Comparison of ENCODE assay signal across 13 mouse cellular contexts in genomic region chr7:126628111-126628510, GRCm38 (mm10). TPM values are rescaled to one million over a fixed set of nuclear protein-coding genes. Genes with fewer than 3 reads are reported as not detected.
DNase-seq lines count a peak whose midpoint lies in the region; ATAC-seq lines count a peak whose summit lies in the region.
"Had no signal": no experiment of that assay in that cellular context is flagged by ENCODE, and none has a peak within 500 bp of the region (broad histone marks: within the 10 kb centered on the region; RNA-seq: fewer than 3 reads in every experiment).

No protein-coding gene starts in this region.

- no peak overlapping the region for H3K27ac ChIP-seq in heart, embryonic 12.5 days (ENCODE audit: poor library complexity, severe bottlenecking)
- peak overlapping the region; percentile 62 for H3K27ac ChIP-seq in embryonic facial prominence, embryonic 14.5 days (replicated peaks; ENCODE audit: low read depth, low read length)
- H3K27ac ChIP-seq in forebrain, embryonic 16.5 days (ENCODE audit: low read length), result no peak overlapping the region
- H3K27ac ChIP-seq: hindbrain, embryonic 12.5 days; liver, embryonic 15.5 days; stomach, embryonic 15.5 days had no signal

- H3K4me3 ChIP-seq in heart, embryonic 12.5 days, result no peak overlapping the region
- no peak overlapping the region for H3K4me3 ChIP-seq in embryonic facial prominence, embryonic 14.5 days (ENCODE audit: low read depth, low read length)
- no peak overlapping the region for H3K4me3 ChIP-seq in forebrain, embryonic 16.5 days (replicated peaks; ENCODE audit: low read length)
- H3K4me3 ChIP-seq: hindbrain, embryonic 12.5 days; liver, embryonic 15.5 days; stomach, embryonic 15.5 days had no signal

- no peaks in the 10 kb centered on the region for H3K9me3 ChIP-seq in heart, embryonic 12.5 days (replicated peaks)
- H3K9me3 ChIP-seq in embryonic facial prominence, embryonic 14.5 days (ENCODE audit: control insufficient read depth, low read length), result no peaks in the 10 kb centered on the region
- H3K9me3 ChIP-seq in forebrain, embryonic 16.5 days (ENCODE audit: control insufficient read depth, low read length), result no peaks in the 10 kb centered on the region
- H3K9me3 ChIP-seq: hindbrain, embryonic 12.5 days; liver, embryonic 15.5 days; stomach, embryonic 15.5 days had no signal

- no peaks in the 10 kb centered on the region for H3K36me3 ChIP-seq in heart, embryonic 12.5 days
- H3K36me3 ChIP-seq in embryonic facial prominence, embryonic 14.5 days (ENCODE audit: control insufficient read depth, insufficient read depth, low read length), result no peaks in the 10 kb centered on the region
- no peaks in the 10 kb centered on the region for H3K36me3 ChIP-seq in forebrain, embryonic 16.5 days (ENCODE audit: control insufficient read depth, insufficient read depth)
- H3K36me3 ChIP-seq: hindbrain, embryonic 12.5 days; liver, embryonic 15.5 days; stomach, embryonic 15.5 days had no signal

- DNase-seq in heart, postnatal 14 days, result no peak
- DNase-seq in lung, adult 18-20 months, result peak; percentile 25 to 40
- DNase-seq in lung, postnatal 25 days (ENCODE audit: low spot score), result no peak
- peak; percentile 41 for DNase-seq in embryonic facial prominence, embryonic 14.5 days (ENCODE audit: low spot score)
- DNase-seq in lung, postnatal 36 days, result peak; percentile 30
- DNase-seq in left cerebral cortex, postnatal 4 days, result no peak

- H3K4me2 ChIP-seq in heart, embryonic 12.5 days, result no peak overlapping the region
- H3K4me2 ChIP-seq in embryonic facial prominence, embryonic 14.5 days (ENCODE audit: low read depth, low read length), result no peak overlapping the region
- no peak overlapping the region for H3K4me2 ChIP-seq in forebrain, embryonic 16.5 days (ENCODE audit: low read length)
- H3K4me2 ChIP-seq: hindbrain, embryonic 12.5 days; liver, embryonic 15.5 days; stomach, embryonic 15.5 days had no signal

- intact Hi-C loops in heart, postnatal 14 days (cut with DNase I), result no loop called here
- intact Hi-C loops in left cerebral cortex, postnatal 4 days (cut with DNase I), result no loop called here

- H3K9ac ChIP-seq in heart, embryonic 12.5 days, result 0 out of 2 replicates have a peak overlapping the region, but pooled peaks have one; percentile 35
- H3K9ac ChIP-seq in embryonic facial prominence, embryonic 14.5 days (ENCODE audit: low read depth, low read length), result peak overlapping the region; percentile 43; the same call in 1 of the 2 replicates
- H3K9ac ChIP-seq in forebrain, embryonic 16.5 days (replicated peaks; ENCODE audit: low read depth, low read length), result no peak overlapping the region
- H3K9ac ChIP-seq: hindbrain, embryonic 12.5 days; liver, embryonic 15.5 days; stomach, embryonic 15.5 days had no signal

- H3K27me3 ChIP-seq in heart, embryonic 12.5 days (replicated peaks), result no peaks in the 10 kb centered on the region
- no peaks in the 10 kb centered on the region for H3K27me3 ChIP-seq in embryonic facial prominence, embryonic 14.5 days (replicated peaks; ENCODE audit: control insufficient read depth, insufficient read depth, low read length)
- no peaks in the 10 kb centered on the region for H3K27me3 ChIP-seq in forebrain, embryonic 16.5 days (replicated peaks; ENCODE audit: control insufficient read depth, insufficient read depth, low read length)
- H3K27me3 ChIP-seq: hindbrain, embryonic 12.5 days; liver, embryonic 15.5 days; stomach, embryonic 15.5 days had no signal

- WGBS in heart, embryonic 12.5 days, result 50% methylated on average over 6 of the region's 6 CpGs
- WGBS in embryonic facial prominence, embryonic 14.5 days, result 43% methylated on average over 6 of the region's 6 CpGs
- WGBS in forebrain, embryonic 16.5 days, result 76% methylated on average over 6 of the region's 6 CpGs

- peaks cover 12% of the 10 kb centered on the region for H3K4me1 ChIP-seq in heart, embryonic 12.5 days (replicated peaks)
- H3K4me1 ChIP-seq in embryonic facial prominence, embryonic 14.5 days (ENCODE audit: control insufficient read depth, insufficient read depth, low read length), result 0 out of 2 replicates have a peak, but pooled peaks cover 10% of the 10 kb centered on the region
- no peaks in the 10 kb centered on the region for H3K4me1 ChIP-seq in forebrain, embryonic 16.5 days (replicated peaks; ENCODE audit: control insufficient read depth, insufficient read depth, low read length)

- 0 out of 2 replicates have a peak, but pooled peaks have one; percentile 13 for ATAC-seq in heart, embryonic 12.5 days (ENCODE audit: insufficient number of reproducible peaks, low FRiP score)
- no peak; the same call in 1 of the 2 replicates for ATAC-seq in embryonic facial prominence, embryonic 14.5 days (ENCODE audit: low read depth)
- ATAC-seq in forebrain, embryonic 16.5 days, result no peak

RNA-seq across cellular contexts. Expression of gene Nupr1, which starts 2.5 kb away (rescaled TPM):
- 3.1 and 3.6 TPM in 2 replicates for polyA plus RNA-seq in heart, embryonic 12.5 days (2016; fragmentation: Nextera tagmentation; extraction: Ambion mirVana)
- total RNA-seq in heart, postnatal 14 days (2021), result 1 to 10 TPM; 8.7 to 9.2 TPM
- 29.3 and 39.9 TPM in 2 replicates for polyA plus RNA-seq in embryonic facial prominence, embryonic 14.5 days (2014; fragmentation: Nextera tagmentation; extraction: Ambion mirVana)
- total RNA-seq in left cerebral cortex, postnatal 4 days (2021), result 1 to 10 TPM; 6.6 to 7.0 TPM
- 5.2 and 5.7 TPM in 2 replicates for polyA plus RNA-seq in forebrain, embryonic 16.5 days (2015; fragmentation: Nextera tagmentation; extraction: Ambion mirVana)

RNA-seq across cellular contexts. Expression of gene Sgf29, which starts 21.0 kb away (rescaled TPM):
- polyA plus RNA-seq in heart, embryonic 12.5 days (2016; fragmentation: Nextera tagmentation; extraction: Ambion mirVana), result 26.9 and 27.2 TPM in 2 replicates
- total RNA-seq in heart, postnatal 14 days (2021), result 10 to 100 TPM; 24.6 to 28.6 TPM
- 40.8 and 45.4 TPM in 2 replicates for polyA plus RNA-seq in embryonic facial prominence, embryonic 14.5 days (2014; fragmentation: Nextera tagmentation; extraction: Ambion mirVana)
- total RNA-seq in left cerebral cortex, postnatal 4 days (2021), result 10 to 100 TPM; 49.9 to 53.0 TPM
- polyA plus RNA-seq in forebrain, embryonic 16.5 days (2015; fragmentation: Nextera tagmentation; extraction: Ambion mirVana), result 55.8 and 57.5 TPM in 2 replicates

RNA-seq across cellular contexts. Expression of gene Il27, which starts 33.4 kb away (rescaled TPM):
- not detected in 2 replicates for polyA plus RNA-seq in heart, embryonic 12.5 days (2016; fragmentation: Nextera tagmentation; extraction: Ambion mirVana)
- not detected for total RNA-seq in heart, postnatal 14 days (2021)
- polyA plus RNA-seq in embryonic facial prominence, embryonic 14.5 days (2014; fragmentation: Nextera tagmentation; extraction: Ambion mirVana), result not detected in 2 replicates
- not detected for total RNA-seq in left cerebral cortex, postnatal 4 days (2021)
- polyA plus RNA-seq in forebrain, embryonic 16.5 days (2015; fragmentation: Nextera tagmentation; extraction: Ambion mirVana), result not detected in 2 replicates
- total RNA-seq: layer of hippocampus, postnatal 25 days had no signal
- polyA plus RNA-seq: cortical plate, adult 2 months; hindbrain, embryonic 12.5 days had no signal

RNA-seq across cellular contexts. Expression of gene Cln3, which starts 42.5 kb away (rescaled TPM):
- 20.0 and 24.5 TPM in 2 replicates for polyA plus RNA-seq in heart, embryonic 12.5 days (2016; fragmentation: Nextera tagmentation; extraction: Ambion mirVana)
- total RNA-seq in heart, postnatal 14 days (2021), result 10 to 100 TPM; 13.2 to 13.3 TPM
- polyA plus RNA-seq in embryonic facial prominence, embryonic 14.5 days (2014; fragmentation: Nextera tagmentation; extraction: Ambion mirVana), result 27.8 and 31.8 TPM in 2 replicates
- 10 to 100 TPM; 26.5 to 32.0 TPM for total RNA-seq in left cerebral cortex, postnatal 4 days (2021)
- polyA plus RNA-seq in forebrain, embryonic 16.5 days (2015; fragmentation: Nextera tagmentation; extraction: Ambion mirVana), result 34.4 and 37.3 TPM in 2 replicates

RNA-seq across cellular contexts. Expression of gene Apobr, which starts 43.4 kb away (rescaled TPM):
- 0.27 and 0.40 TPM in 2 replicates for polyA plus RNA-seq in heart, embryonic 12.5 days (2016; fragmentation: Nextera tagmentation; extraction: Ambion mirVana)
- total RNA-seq in heart, postnatal 14 days (2021), result 1 to 10 TPM in 1 of 2 experiments, under 1 TPM in 1; 0.65 to 1.7 TPM
- polyA plus RNA-seq in embryonic facial prominence, embryonic 14.5 days (2014; fragmentation: Nextera tagmentation; extraction: Ambion mirVana), result 0.97 and 1.8 TPM in 2 replicates
- total RNA-seq in left cerebral cortex, postnatal 4 days (2021), result under 1 TPM; 0.30 to 0.58 TPM
- 0.29 and 0.77 TPM in 2 replicates for polyA plus RNA-seq in forebrain, embryonic 16.5 days (2015; fragmentation: Nextera tagmentation; extraction: Ambion mirVana)

Comparison
In these comparisons a context has a peak if more than half of its experiments do, and no peak if none do; other contexts are left out.
1. DNase-seq: peak in lung, adult 18-20 months (2 of 2), embryonic facial prominence, embryonic 14.5 days (single experiment) and lung, postnatal 36 days (single experiment); none in heart, postnatal 14 days (0 of 2), lung, postnatal 25 days (single experiment) and left cerebral cortex, postnatal 4 days (single experiment).